Mouse (Mus musculus): ENCODE measurements at regions not wholly inside any gene's neighbourhood (a gene's known extent, or its start where the extent isn't known, plus 50 kb on each side); places are given as distances from the start of the nearest gene placed in this dataset.
A peak's percentile ranks its signal among the peaks of the same experiment; 100 is the strongest.

GRCm38 (mm10) chr9:49928041-49928656 is 129.4 kb upstream of the Ncam1 start:
- TF ChIP-seq POLR2A (IDR thresholded peaks at IDR 0.05; ENCODE audit: borderline replicate concordance, extremely low read depth, insufficient read depth, insufficient read length, poor library complexity, severe bottlenecking) = no peak
- no peak for TF ChIP-seq CTCF (IDR thresholded peaks at IDR 0.05; ENCODE audit: borderline replicate concordance, extremely low read depth, insufficient read depth, insufficient read length)
- peak; percentile 84 for DNase-seq (ENCODE audit: low read depth)

GRCm38 (mm10) chr9:49927281-49927680 is 128.6 kb upstream of the Ncam1 start:
- DNase-seq (ENCODE audit: low read depth) = peak; percentile 42
- TF ChIP-seq POLR2A (IDR thresholded peaks at IDR 0.05; ENCODE audit: borderline replicate concordance, extremely low read depth, insufficient read depth, insufficient read length, poor library complexity, severe bottlenecking) = no peak
- no peak for TF ChIP-seq CTCF (IDR thresholded peaks at IDR 0.05; ENCODE audit: borderline replicate concordance, extremely low read depth, insufficient read depth, insufficient read length)

- TF ChIP-seq CTCF (IDR thresholded peaks at IDR 0.05; ENCODE audit: borderline replicate concordance, extremely low read depth, insufficient read depth, insufficient read length) (no peak), POLR2A (IDR thresholded peaks at IDR 0.05; ENCODE audit: borderline replicate concordance, extremely low read depth, insufficient read depth, insufficient read length, poor library complexity, severe bottlenecking) (no peak)
- DNase-seq (ENCODE audit: low read depth) = no peak
Measured at GRCm38 (mm10) chr9:49925796-49926195, 127.1 kb upstream of the Ncam1 start.

- DNase-seq (ENCODE audit: low read depth) = peak; percentile 84
- TF ChIP-seq CTCF (IDR thresholded peaks at IDR 0.05; ENCODE audit: borderline replicate concordance, extremely low read depth, insufficient read depth, insufficient read length) = no peak
- no peak for TF ChIP-seq POLR2A (IDR thresholded peaks at IDR 0.05; ENCODE audit: borderline replicate concordance, extremely low read depth, insufficient read depth, insufficient read length, poor library complexity, severe bottlenecking)
Measured at GRCm38 (mm10) chr9:49923981-49924501, 125.3 kb upstream of the Ncam1 start.

DNA sequence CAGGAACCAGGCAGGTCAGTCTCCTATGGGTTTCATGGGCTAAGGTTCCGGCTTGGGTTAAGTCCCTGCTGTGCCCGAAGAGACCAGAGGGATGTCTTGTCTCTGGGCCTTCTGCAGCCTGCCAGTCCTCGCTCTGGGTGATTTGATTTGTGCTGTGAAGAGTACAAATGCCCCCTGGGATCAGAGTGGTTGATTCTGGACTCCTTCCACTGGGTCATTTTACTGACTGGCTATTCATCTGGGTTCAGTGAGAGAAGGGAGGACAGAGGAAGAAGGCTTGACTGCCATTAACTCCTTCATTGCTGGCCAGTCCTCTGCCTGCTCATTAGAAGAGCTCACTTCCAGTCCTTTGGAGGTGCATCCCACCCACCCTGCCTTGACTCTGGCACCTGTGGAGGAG is 124.0 kb upstream of the Ncam1 start:
- DNase-seq (ENCODE audit: low read depth) = no peak
- no peak for TF ChIP-seq POLR2A (IDR thresholded peaks at IDR 0.05; ENCODE audit: borderline replicate concordance, extremely low read depth, insufficient read depth, insufficient read length, poor library complexity, severe bottlenecking)
- TF ChIP-seq CTCF (IDR thresholded peaks at IDR 0.05; ENCODE audit: borderline replicate concordance, extremely low read depth, insufficient read depth, insufficient read length) = no peak

- no peak for TF ChIP-seq POLR2A (IDR thresholded peaks at IDR 0.05; ENCODE audit: borderline replicate concordance, extremely low read depth, insufficient read depth, insufficient read length, poor library complexity, severe bottlenecking)
- TF ChIP-seq CTCF (IDR thresholded peaks at IDR 0.05; ENCODE audit: borderline replicate concordance, extremely low read depth, insufficient read depth, insufficient read length) = no peak
- no peak for DNase-seq (ENCODE audit: low read depth)
Measured at GRCm38 (mm10) chr9:49922162-49922561, 123.4 kb upstream of the Ncam1 start.

DNA sequence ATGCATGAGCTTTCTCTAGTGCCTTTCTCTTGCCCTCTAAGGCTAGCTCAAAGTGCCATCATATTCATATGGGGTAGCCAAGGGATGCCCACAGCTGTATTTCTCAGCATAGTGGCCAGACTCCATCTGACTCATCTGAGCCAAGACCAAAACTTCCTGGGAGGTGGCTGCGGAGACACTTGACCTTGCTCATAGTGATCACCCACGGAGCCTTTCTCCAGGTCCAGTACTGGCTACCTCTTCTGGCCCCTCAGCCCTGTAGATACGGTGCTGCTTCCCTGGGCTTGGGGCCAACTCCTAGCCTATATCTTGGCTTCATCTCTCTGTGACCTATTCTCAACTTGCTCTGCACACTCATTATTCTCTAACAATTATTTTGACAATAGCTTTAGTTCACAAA is 122.6 kb upstream of the Ncam1 start:
- no peak for DNase-seq (ENCODE audit: low read depth)
- TF ChIP-seq CTCF (IDR thresholded peaks at IDR 0.05; ENCODE audit: borderline replicate concordance, extremely low read depth, insufficient read depth, insufficient read length) (no peak), POLR2A (IDR thresholded peaks at IDR 0.05; ENCODE audit: borderline replicate concordance, extremely low read depth, insufficient read depth, insufficient read length, poor library complexity, severe bottlenecking) (no peak)

DNA sequence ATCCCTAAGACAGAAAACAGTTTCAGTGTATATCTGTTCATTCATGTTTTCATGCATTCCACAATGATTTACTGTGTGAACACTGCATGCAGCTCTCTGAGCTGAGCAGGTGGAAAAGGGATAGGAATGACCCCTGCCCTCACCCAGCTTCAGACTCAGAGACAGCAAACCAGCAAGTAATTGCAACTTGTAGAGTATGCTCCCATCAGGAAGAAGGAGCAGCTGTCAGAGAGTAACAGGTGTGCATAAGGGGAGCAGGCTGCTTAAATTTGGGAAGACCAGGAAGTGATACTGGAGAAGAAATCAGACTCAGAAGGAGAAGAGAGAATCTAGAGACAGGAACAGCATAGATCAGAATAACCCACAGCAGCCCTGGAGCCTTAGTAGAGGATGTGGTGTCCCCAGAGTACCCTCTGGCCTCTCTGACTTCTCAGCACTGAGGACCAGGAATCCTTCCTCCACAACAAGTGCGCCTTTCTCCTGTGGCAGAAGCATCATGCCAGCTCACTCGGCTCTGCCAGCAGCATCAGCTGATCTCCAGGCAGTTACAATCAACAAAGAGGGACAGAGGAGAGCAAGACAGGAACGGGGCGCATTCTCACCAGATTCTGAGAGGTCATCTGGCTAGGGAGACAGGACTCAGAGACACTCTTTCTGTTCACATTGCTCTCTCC is 116.5 kb upstream of the Ncam1 start:
- TF ChIP-seq POLR2A (IDR thresholded peaks at IDR 0.05; ENCODE audit: borderline replicate concordance, extremely low read depth, insufficient read depth, insufficient read length, poor library complexity, severe bottlenecking) = no peak
- no peak for TF ChIP-seq CTCF (IDR thresholded peaks at IDR 0.05; ENCODE audit: borderline replicate concordance, extremely low read depth, insufficient read depth, insufficient read length)
- DNase-seq (ENCODE audit: low read depth) = no peak

- no peak for TF ChIP-seq POLR2A (IDR thresholded peaks at IDR 0.05; ENCODE audit: borderline replicate concordance, extremely low read depth, insufficient read depth, insufficient read length, poor library complexity, severe bottlenecking)
- TF ChIP-seq CTCF (IDR thresholded peaks at IDR 0.05; ENCODE audit: borderline replicate concordance, extremely low read depth, insufficient read depth, insufficient read length) = no peak
- DNase-seq (ENCODE audit: low read depth) = no peak
Measured at GRCm38 (mm10) chr9:49913677-49914076, 115.0 kb upstream of the Ncam1 start.

DNA sequence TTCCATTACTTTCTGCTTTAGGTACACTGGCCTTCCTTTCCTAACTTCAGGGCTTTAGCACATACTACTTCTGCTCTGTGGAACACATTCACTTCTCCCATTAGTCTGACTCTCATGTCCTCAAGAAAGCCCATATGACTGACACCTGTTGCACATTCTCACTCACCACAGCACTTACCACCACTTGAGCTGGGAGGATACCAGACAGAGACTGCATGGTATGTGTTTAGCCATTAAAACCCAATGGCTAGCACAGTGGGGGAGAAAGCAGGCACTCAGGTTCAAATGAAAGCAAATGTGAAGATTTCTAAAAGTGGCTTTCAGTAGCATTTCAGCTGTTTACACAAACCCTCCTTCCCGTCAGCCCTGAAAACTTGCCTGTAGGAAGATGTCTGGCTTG is 113.6 kb upstream of the Ncam1 start:
- TF ChIP-seq CTCF (IDR thresholded peaks at IDR 0.05; ENCODE audit: borderline replicate concordance, extremely low read depth, insufficient read depth, insufficient read length) (no peak), POLR2A (IDR thresholded peaks at IDR 0.05; ENCODE audit: borderline replicate concordance, extremely low read depth, insufficient read depth, insufficient read length, poor library complexity, severe bottlenecking) (no peak)

DNA sequence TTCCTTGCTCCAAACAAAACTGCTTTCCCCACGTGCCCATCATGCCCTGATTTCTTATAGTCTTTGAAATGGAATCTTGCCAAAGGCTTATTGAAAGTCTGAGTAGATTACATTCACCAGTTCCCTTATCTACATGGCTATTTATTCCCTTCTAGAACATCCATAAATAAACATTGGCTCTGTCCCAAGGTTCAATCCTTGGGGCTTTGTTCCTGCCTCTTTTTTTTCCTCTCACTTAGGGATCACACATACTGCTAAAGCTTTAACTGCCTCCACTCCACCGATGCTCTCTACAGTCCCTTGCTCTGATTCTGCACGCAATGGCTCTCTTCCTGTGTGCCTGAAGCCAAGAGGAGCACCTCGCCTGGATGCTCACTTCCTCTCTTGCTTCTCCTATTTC is 107.6 kb upstream of the Ncam1 start:
- no peak for TF ChIP-seq CTCF (IDR thresholded peaks at IDR 0.05; ENCODE audit: borderline replicate concordance, extremely low read depth, insufficient read depth, insufficient read length)
- no peak for TF ChIP-seq POLR2A (IDR thresholded peaks at IDR 0.05; ENCODE audit: borderline replicate concordance, extremely low read depth, insufficient read depth, insufficient read length, poor library complexity, severe bottlenecking)
- DNase-seq (ENCODE audit: low read depth) = peak; percentile 49

More for the DNA sequence above, 113.6 kb upstream of the Ncam1 start:
- DNase-seq (ENCODE audit: low read depth) = no peak

DNA sequence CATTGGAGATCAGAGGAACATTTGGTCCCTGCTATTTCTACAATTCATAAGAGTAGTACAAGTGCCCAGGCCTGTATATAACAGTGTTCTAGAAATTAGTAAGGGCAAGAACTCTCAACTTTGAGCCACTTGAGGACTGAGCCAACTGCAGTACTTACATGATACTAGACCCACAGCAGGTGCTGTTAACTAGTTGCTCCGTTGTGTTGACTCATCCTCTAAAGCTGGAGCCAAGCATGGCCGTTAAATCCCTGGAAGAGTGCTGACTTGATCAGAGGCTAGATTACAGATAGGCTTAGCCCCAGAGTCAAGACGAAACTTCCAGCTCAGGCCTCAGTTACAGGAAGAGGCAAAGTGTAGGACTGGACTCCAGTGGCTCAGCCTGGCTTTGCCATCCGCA is 107.0 kb upstream of the Ncam1 start:
- no peak for DNase-seq (ENCODE audit: low read depth)
- TF ChIP-seq CTCF (IDR thresholded peaks at IDR 0.05; ENCODE audit: borderline replicate concordance, extremely low read depth, insufficient read depth, insufficient read length) (no peak), POLR2A (IDR thresholded peaks at IDR 0.05; ENCODE audit: borderline replicate concordance, extremely low read depth, insufficient read depth, insufficient read length, poor library complexity, severe bottlenecking) (no peak)

Measured in brain, embryonic 14.5 days (tissue).